Mouse (Mus musculus): ENCODE data around the gene Polr3h. TPM values are rescaled to one million over a fixed set of nuclear protein-coding genes. Genes with fewer than 3 reads are reported as not detected.
A peak's percentile ranks its signal among the peaks of the same experiment; 100 is the strongest.

The Polr3h gene
- polyA plus RNA-seq, 1 experiment from 2014 or later = 68.2 TPM

- H3K4me1 ChIP-seq (ENCODE audit: control insufficient read depth, insufficient read depth, low read length) = no peaks in the 10 kb centered on the region
- no peaks in the 10 kb centered on the region for H3K27me3 ChIP-seq (ENCODE audit: control insufficient read depth, insufficient read depth, low read length)
- no peak overlapping the region for H3K4me2 ChIP-seq (ENCODE audit: low read depth, severe bottlenecking)
- ATAC-seq (ENCODE audit: insufficient number of reproducible peaks, low FRiP score, low TSS enrichment, low read depth) (no peak), DNase-seq (ENCODE audit: low spot score) (peak; percentile 86)
- WGBS = 46% methylated on average over 2 of the region's 2 CpGs
- H3K9ac ChIP-seq (ENCODE audit: low read length) = no peak overlapping the region
- H3K36me3 ChIP-seq (ENCODE audit: control insufficient read depth, insufficient read depth, low read length) = peaks cover 28% of the 10 kb centered on the region
- H3K4me3 ChIP-seq (ENCODE audit: low read depth, low read length) = no peak overlapping the region
- no peak overlapping the region for H3K27ac ChIP-seq (replicated peaks; ENCODE audit: low read depth, low read length)
- no peaks in the 10 kb centered on the region for H3K9me3 ChIP-seq (ENCODE audit: control insufficient read depth, low read length)
Observed at GRCm38 (mm10) chr15:81904939-81905338, 21.1 kb downstream of the Polr3h start.

GRCm38 (mm10) chr15:81898751-81899150, 27.3 kb downstream of the Polr3h start:
- Histone ChIP-seq H3K4me1 (ENCODE audit: control insufficient read depth, insufficient read depth, low read length) (no peaks in the 10 kb centered on the region), H3K9me3 (ENCODE audit: control insufficient read depth, low read length) (no peaks in the 10 kb centered on the region), H3K4me3 (ENCODE audit: low read depth, low read length) (no peak overlapping the region), H3K27ac (replicated peaks; ENCODE audit: low read depth, low read length) (no peak overlapping the region), H3K27me3 (ENCODE audit: control insufficient read depth, insufficient read depth, low read length) (no peaks in the 10 kb centered on the region), H3K4me2 (ENCODE audit: low read depth, severe bottlenecking) (no peak overlapping the region), H3K36me3 (ENCODE audit: control insufficient read depth, insufficient read depth, low read length) (peaks cover 19% of the 10 kb centered on the region), H3K9ac (ENCODE audit: low read length) (no peak overlapping the region)
- ATAC-seq (ENCODE audit: insufficient number of reproducible peaks, low FRiP score, low TSS enrichment, low read depth) (no peak), DNase-seq (ENCODE audit: low spot score) (no peak)
- WGBS = 93% methylated on average over 2 of the region's 2 CpGs

GRCm38 (mm10) chr15:81897607-81898285, 28.3 kb downstream of the Polr3h start:
- ATAC-seq (ENCODE audit: insufficient number of reproducible peaks, low FRiP score, low TSS enrichment, low read depth) (no peak), DNase-seq (ENCODE audit: low spot score) (no peak)
- Histone ChIP-seq H3K36me3 (ENCODE audit: control insufficient read depth, insufficient read depth, low read length) (peaks cover 17% of the 10 kb centered on the region), H3K4me1 (ENCODE audit: control insufficient read depth, insufficient read depth, low read length) (no peaks in the 10 kb centered on the region), H3K27me3 (ENCODE audit: control insufficient read depth, insufficient read depth, low read length) (no peaks in the 10 kb centered on the region), H3K4me3 (ENCODE audit: low read depth, low read length) (no peak overlapping the region), H3K9ac (ENCODE audit: low read length) (no peak overlapping the region), H3K9me3 (ENCODE audit: control insufficient read depth, low read length) (no peaks in the 10 kb centered on the region), H3K27ac (replicated peaks; ENCODE audit: low read depth, low read length) (no peak overlapping the region), H3K4me2 (ENCODE audit: low read depth, severe bottlenecking) (no peak overlapping the region)
- 87% methylated on average over 5 of the region's 5 CpGs for whole genome bisulfite sequencing

GRCm38 (mm10) chr15:81896407-81896806, 29.6 kb downstream of the Polr3h start:
- 90% methylated on average over 2 of the region's 2 CpGs for WGBS
- H3K4me2 ChIP-seq (ENCODE audit: low read depth, severe bottlenecking) = no peak overlapping the region
- H3K4me1 ChIP-seq (ENCODE audit: control insufficient read depth, insufficient read depth, low read length) = no peaks in the 10 kb centered on the region
- ATAC-seq (ENCODE audit: insufficient number of reproducible peaks, low FRiP score, low TSS enrichment, low read depth) = no peak
- no peak overlapping the region for H3K27ac ChIP-seq (replicated peaks; ENCODE audit: low read depth, low read length)
- H3K27me3 ChIP-seq (ENCODE audit: control insufficient read depth, insufficient read depth, low read length) = no peaks in the 10 kb centered on the region
- H3K4me3 ChIP-seq (ENCODE audit: low read depth, low read length) = no peak overlapping the region
- no peaks in the 10 kb centered on the region for H3K9me3 ChIP-seq (ENCODE audit: control insufficient read depth, low read length)
- no peak for DNase-seq (ENCODE audit: low spot score)
- peaks cover 19% of the 10 kb centered on the region for H3K36me3 ChIP-seq (ENCODE audit: control insufficient read depth, insufficient read depth, low read length)
- H3K9ac ChIP-seq (ENCODE audit: low read length) = no peak overlapping the region

GRCm38 (mm10) chr15:81894002-81894401, 32.0 kb downstream of the Polr3h start:
- peaks cover 13% of the 10 kb centered on the region for H3K36me3 ChIP-seq (ENCODE audit: control insufficient read depth, insufficient read depth, low read length)
- H3K27me3 ChIP-seq (ENCODE audit: control insufficient read depth, insufficient read depth, low read length) = no peaks in the 10 kb centered on the region
- no peak for DNase-seq (ENCODE audit: low spot score)
- ATAC-seq (ENCODE audit: insufficient number of reproducible peaks, low FRiP score, low TSS enrichment, low read depth) = no peak
- no peaks in the 10 kb centered on the region for H3K9me3 ChIP-seq (ENCODE audit: control insufficient read depth, low read length)
- no peak overlapping the region for H3K4me3 ChIP-seq (ENCODE audit: low read depth, low read length)
- H3K27ac ChIP-seq (replicated peaks; ENCODE audit: low read depth, low read length) = no peak overlapping the region
- no peaks in the 10 kb centered on the region for H3K4me1 ChIP-seq (ENCODE audit: control insufficient read depth, insufficient read depth, low read length)
- H3K9ac ChIP-seq (ENCODE audit: low read length) = no peak overlapping the region
- no peak overlapping the region for H3K4me2 ChIP-seq (ENCODE audit: low read depth, severe bottlenecking)
- 88% methylated on average over 1 of the region's 1 CpGs for WGBS

- H3K4me3 ChIP-seq (ENCODE audit: low read depth, low read length) = no peak overlapping the region
- no peak overlapping the region for H3K9ac ChIP-seq (ENCODE audit: low read length)
- H3K4me2 ChIP-seq (ENCODE audit: low read depth, severe bottlenecking) = no peak overlapping the region
- no peaks in the 10 kb centered on the region for H3K9me3 ChIP-seq (ENCODE audit: control insufficient read depth, low read length)
- DNase-seq (ENCODE audit: low spot score) = no peak
- ATAC-seq (ENCODE audit: insufficient number of reproducible peaks, low FRiP score, low TSS enrichment, low read depth) = no peak
- no peaks in the 10 kb centered on the region for H3K27me3 ChIP-seq (ENCODE audit: control insufficient read depth, insufficient read depth, low read length)
- no peaks in the 10 kb centered on the region for H3K4me1 ChIP-seq (ENCODE audit: control insufficient read depth, insufficient read depth, low read length)
- H3K36me3 ChIP-seq (ENCODE audit: control insufficient read depth, insufficient read depth, low read length) = peaks cover 15% of the 10 kb centered on the region
- no peak overlapping the region for H3K27ac ChIP-seq (replicated peaks; ENCODE audit: low read depth, low read length)
- 91% methylated on average over 8 of the region's 8 CpGs for WGBS
Observed at GRCm38 (mm10) chr15:81891822-81892580, 34.0 kb downstream of the Polr3h start.

- Histone ChIP-seq H3K27ac (replicated peaks; ENCODE audit: low read depth, low read length) (no peak overlapping the region), H3K36me3 (ENCODE audit: control insufficient read depth, insufficient read depth, low read length) (peaks cover 15% of the 10 kb centered on the region), H3K4me1 (ENCODE audit: control insufficient read depth, insufficient read depth, low read length) (no peaks in the 10 kb centered on the region), H3K4me3 (ENCODE audit: low read depth, low read length) (no peak overlapping the region), H3K9ac (ENCODE audit: low read length) (no peak overlapping the region), H3K27me3 (ENCODE audit: control insufficient read depth, insufficient read depth, low read length) (no peaks in the 10 kb centered on the region), H3K4me2 (ENCODE audit: low read depth, severe bottlenecking) (no peak overlapping the region), H3K9me3 (ENCODE audit: control insufficient read depth, low read length) (no peaks in the 10 kb centered on the region)
- no peak for DNase-seq (ENCODE audit: low spot score)
- WGBS = 90% methylated on average over 7 of the region's 7 CpGs
- no peak for ATAC-seq (ENCODE audit: insufficient number of reproducible peaks, low FRiP score, low TSS enrichment, low read depth)
Observed at GRCm38 (mm10) chr15:81891140-81891802, 34.8 kb downstream of the Polr3h start.

GRCm38 (mm10) chr15:81889175-81889574, 36.9 kb downstream of the Polr3h start:
- H3K27me3 ChIP-seq (ENCODE audit: control insufficient read depth, insufficient read depth, low read length) = no peaks in the 10 kb centered on the region
- no peak for DNase-seq (ENCODE audit: low spot score)
- no peaks in the 10 kb centered on the region for H3K9me3 ChIP-seq (ENCODE audit: control insufficient read depth, low read length)
- H3K4me1 ChIP-seq (ENCODE audit: control insufficient read depth, insufficient read depth, low read length) = no peaks in the 10 kb centered on the region
- ATAC-seq (ENCODE audit: insufficient number of reproducible peaks, low FRiP score, low TSS enrichment, low read depth) = no peak
- H3K4me2 ChIP-seq (ENCODE audit: low read depth, severe bottlenecking) = no peak overlapping the region
- no peak overlapping the region for H3K4me3 ChIP-seq (ENCODE audit: low read depth, low read length)
- H3K27ac ChIP-seq (replicated peaks; ENCODE audit: low read depth, low read length) = no peak overlapping the region
- H3K36me3 ChIP-seq (ENCODE audit: control insufficient read depth, insufficient read depth, low read length) = peaks cover 11% of the 10 kb centered on the region
- 94% methylated on average over 7 of the region's 7 CpGs for WGBS
- H3K9ac ChIP-seq (ENCODE audit: low read length) = no peak overlapping the region

All from limb, embryonic 11.5 days (tissue).